Mouse (Mus musculus) cerebellum, postnatal 25 days (tissue): Measurements from ENCODE around the gene Wnt3a.
A peak's percentile ranks its signal among the peaks of the same experiment; 100 is the strongest.
"Not testable (repeated sequence)": the region's sequence is repeated elsewhere in the genome, so short reads cannot be mapped to it uniquely, and the experiment has no call there.

Experiments
- DNase-seq, 2 experiments: peaks; one replicate each; pipeline ENCODE4 v3.0.0; 2021; ENCODE audit warnings: mixed read lengths in 2 of 2

The Wnt3a gene

GRCm38 (mm10) chr11:59307422-59308163 lies 17.0 kb upstream of the Wnt3a start:
- DNase-seq = peak; percentile 85 to 91

GRCm38 (mm10) chr11:59306461-59307421 lies 16.2 kb upstream of the Wnt3a start, which contains the start of gene Wnt9a:
Gene Wnt9a, plus strand, starts transcription at chr11:59306928.
- DNase-seq = peak; percentile 48 to 67

- DNase-seq = no peak
These were observed 15.3 kb upstream of the Wnt3a start for GRCm38 (mm10) chr11:59305821-59306215.

GRCm38 (mm10) chr11:59305008-59305820 lies 14.7 kb upstream of the Wnt3a start:
- DNase-seq = no peak

- DNase-seq = peak; percentile 89 to 93
These were observed 12.4 kb upstream of the Wnt3a start for GRCm38 (mm10) chr11:59302700-59303569.

GRCm38 (mm10) chr11:59301053-59301452 lies 10.5 kb upstream of the Wnt3a start:
- not testable (repeated sequence) for DNase-seq

GRCm38 (mm10) chr11:59300185-59300584 lies 9.6 kb upstream of the Wnt3a start:
- DNase-seq = peak in 1 of 2 experiments; percentile 51

- DNase-seq = peak in 1 of 2 experiments; percentile 75
These were observed 7.4 kb upstream of the Wnt3a start for GRCm38 (mm10) chr11:59297941-59298340.

- peak; percentile 61 to 79 for DNase-seq
These were observed 3.1 kb upstream of the Wnt3a start for GRCm38 (mm10) chr11:59293616-59294015.

GRCm38 (mm10) chr11:59289706-59290105 lies 846 bp downstream of the Wnt3a start:
- DNase-seq = no peak

- DNase-seq = peak in 1 of 2 experiments; percentile 67
These were observed 6.4 kb downstream of the Wnt3a start for GRCm38 (mm10) chr11:59284146-59284545.

- peak; percentile 87 to 93 for DNase-seq
These were observed 7.6 kb downstream of the Wnt3a start for GRCm38 (mm10) chr11:59282933-59283332.

GRCm38 (mm10) chr11:59282111-59282510 lies 8.4 kb downstream of the Wnt3a start:
- DNase-seq = no peak

- DNase-seq = no peak
These were observed 12.5 kb downstream of the Wnt3a start for GRCm38 (mm10) chr11:59278047-59278446.

- no peak for DNase-seq
These were observed 13.7 kb downstream of the Wnt3a start for GRCm38 (mm10) chr11:59276877-59277276.

GRCm38 (mm10) chr11:59274184-59274583 lies 16.4 kb downstream of the Wnt3a start:
- no peak for DNase-seq

GRCm38 (mm10) chr11:59266727-59267126 lies 23.8 kb downstream of the Wnt3a start:
- DNase-seq = no peak

GRCm38 (mm10) chr11:59265154-59265813 lies 25.3 kb downstream of the Wnt3a start:
- DNase-seq = no peak

GRCm38 (mm10) chr11:59264593-59264992 lies 26.0 kb downstream of the Wnt3a start:
- DNase-seq = no peak

GRCm38 (mm10) chr11:59263870-59264563 lies 26.5 kb downstream of the Wnt3a start:
- peak in 1 of 2 experiments; percentile 30 for DNase-seq
